8 mouse cellular contexts compared by ENCODE assay signal in the genomic region with DNA sequence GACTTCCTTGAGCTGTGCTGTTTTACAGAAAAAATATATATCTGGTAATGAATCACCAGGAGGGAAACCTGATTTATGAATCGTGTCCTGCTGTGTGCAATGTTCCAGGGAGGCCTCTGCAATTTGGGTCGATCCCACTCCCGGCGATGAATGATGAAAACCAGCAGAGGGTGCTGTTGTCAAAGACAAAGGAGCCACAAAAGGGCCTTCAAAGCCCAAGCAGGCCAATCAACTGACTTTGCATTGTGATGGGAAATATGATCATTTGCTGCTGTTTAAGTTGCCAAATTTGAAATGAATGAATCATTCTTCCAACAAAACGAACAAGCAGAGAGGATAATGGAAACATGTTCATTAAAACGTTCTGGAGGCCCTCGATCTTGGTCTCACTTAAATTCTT. TPM values are rescaled to one million over a fixed set of nuclear protein-coding genes. Genes with fewer than 3 reads are reported as not detected.
DNase-seq lines count a peak whose midpoint lies in the region; ATAC-seq and TF ChIP-seq lines count a peak whose summit lies in the region.

No protein-coding gene starts in this region.

- DNase-seq in gastrocnemius, adult 2 months: peak; percentile 22
- no peak for DNase-seq in gastrocnemius, postnatal 36 days
- DNase-seq in CD4-positive, CD25-positive, alpha-beta regulatory T cell, adult 2 months (ENCODE audit: low read depth, low spot score): peak; percentile 69
- DNase-seq in brain, adult 2 months (ENCODE audit: low read depth, low spot score): peak; percentile 79
- DNase-seq in fibroblast of lung, adult 2 months (ENCODE audit: low read depth): peak; percentile 5
- peak; percentile 57 for DNase-seq in kidney, postnatal 10 days
- peak; percentile 82 for DNase-seq in lung, embryonic 14.5 days
- peak; percentile 32 for DNase-seq in right cerebral cortex, postnatal 14 days

- H3K9ac ChIP-seq in lung, embryonic 14.5 days: no peak overlapping the region

- H3K4me3 ChIP-seq in gastrocnemius, adult 2 months: no peak overlapping the region
- H3K4me3 ChIP-seq in lung, embryonic 14.5 days (ENCODE audit: low read depth, low read length): no peak overlapping the region

- ATAC-seq in lung, embryonic 14.5 days (ENCODE audit: insufficient read depth): no peak

- TF ChIP-seq CTCF in gastrocnemius, adult 2 months (IDR thresholded peaks at IDR 0.05): peak; percentile 72
- peak; percentile 72 for TF ChIP-seq CTCF in lung, embryonic 14.5 days (IDR thresholded peaks at IDR 0.05; ENCODE audit: low read depth)

- H3K9me3 ChIP-seq in lung, embryonic 14.5 days (ENCODE audit: low read depth, low read length): no peaks in the 10 kb centered on the region

- WGBS in lung, embryonic 14.5 days: 18% methylated on average over 7 of the region's 7 CpGs

- intact Hi-C loops in gastrocnemius, adult 2 months (cut with DNase I): no loop called here
- intact Hi-C loops in gastrocnemius, postnatal 36 days (cut with DNase I): no loop called here

- no peaks in the 10 kb centered on the region for H3K36me3 ChIP-seq in lung, embryonic 14.5 days (ENCODE audit: insufficient read depth)

- no peaks in the 10 kb centered on the region for H3K27me3 ChIP-seq in lung, embryonic 14.5 days (ENCODE audit: insufficient read depth, low read length)

- H3K27ac ChIP-seq in gastrocnemius, adult 2 months: no peak overlapping the region
- no peak overlapping the region for H3K27ac ChIP-seq in lung, embryonic 14.5 days (ENCODE audit: low read depth)

- no peak overlapping the region for H3K4me2 ChIP-seq in lung, embryonic 14.5 days

- no peaks in the 10 kb centered on the region for H3K4me1 ChIP-seq in lung, embryonic 14.5 days (ENCODE audit: insufficient read depth)

RNA-seq across cellular contexts. Expression of gene Sh2d1a, which starts 55.0 kb away (rescaled TPM):
- not detected for total RNA-seq in gastrocnemius, adult 2 months (2021)
- under 1 TPM in 1 of 2 experiments, not detected in 1; 0.87 TPM for total RNA-seq in gastrocnemius, postnatal 36 days (2021)
- not detected in 2 replicates for polyA plus RNA-seq in lung, embryonic 14.5 days (2014; fragmentation: Nextera tagmentation; extraction: Ambion mirVana)

Comparison
In these comparisons a context has a peak if more than half of its experiments do, and no peak if none do; other contexts are left out.
1. DNase-seq: peak in gastrocnemius, adult 2 months (single experiment), CD4-positive, CD25-positive, alpha-beta regulatory T cell, adult 2 months (single experiment), brain, adult 2 months (single experiment), fibroblast of lung, adult 2 months (single experiment), kidney, postnatal 10 days (single experiment), lung, embryonic 14.5 days (single experiment) and right cerebral cortex, postnatal 14 days (single experiment); none in gastrocnemius, postnatal 36 days (0 of 2).